Mouse (Mus musculus) layer of hippocampus, adult 9-11 months (tissue): ENCODE data around the gene Wbp1l.
"Not testable (repeated sequence)": the region's sequence is repeated elsewhere in the genome, so short reads cannot be mapped to it uniquely, and the experiment has no call there.

ENCODE experiments used
- DNase-seq: peaks from one replicate; pipeline ENCODE4 v3.0.0; 2022

The Wbp1l gene

GRCm38 (mm10) chr19:46598720-46599252 lies at the start of gene Wbp1l:
TSS of gene Wbp1l (plus strand) at chr19:46599084.
- peak; percentile 100 for DNase-seq

DNA sequence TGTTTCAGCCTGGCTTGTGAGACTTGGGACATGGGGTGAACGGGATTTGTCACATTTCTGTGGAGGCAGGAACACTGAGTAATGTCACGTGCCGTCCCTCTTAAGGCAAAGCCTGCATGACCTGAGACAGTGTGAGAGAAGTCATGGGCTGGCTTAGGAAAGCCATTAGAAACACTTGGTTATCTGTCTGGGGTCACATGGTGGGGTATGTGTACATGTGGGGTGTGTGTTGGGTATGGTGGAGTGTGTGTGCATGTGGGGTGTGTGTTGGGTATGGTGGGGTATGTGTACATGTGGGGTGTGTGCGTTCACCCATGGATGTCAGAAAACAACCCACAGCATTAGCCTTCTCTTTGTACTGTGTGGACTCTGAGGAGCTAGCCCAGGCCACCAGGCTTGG lies 48.5 kb upstream of the Wbp1l start:
- DNase-seq: no peak

- no peak for DNase-seq
These were observed 46.4 kb upstream of the Wbp1l start for GRCm38 (mm10) chr19:46552496-46552895.

- DNase-seq: peak; percentile 62
These were observed 45.3 kb upstream of the Wbp1l start for GRCm38 (mm10) chr19:46553541-46553955.

- DNase-seq: no peak
These were observed 40.9 kb upstream of the Wbp1l start for GRCm38 (mm10) chr19:46558009-46558408.

GRCm38 (mm10) chr19:46558631-46559030 lies 40.3 kb upstream of the Wbp1l start:
- DNase-seq: no peak

DNA sequence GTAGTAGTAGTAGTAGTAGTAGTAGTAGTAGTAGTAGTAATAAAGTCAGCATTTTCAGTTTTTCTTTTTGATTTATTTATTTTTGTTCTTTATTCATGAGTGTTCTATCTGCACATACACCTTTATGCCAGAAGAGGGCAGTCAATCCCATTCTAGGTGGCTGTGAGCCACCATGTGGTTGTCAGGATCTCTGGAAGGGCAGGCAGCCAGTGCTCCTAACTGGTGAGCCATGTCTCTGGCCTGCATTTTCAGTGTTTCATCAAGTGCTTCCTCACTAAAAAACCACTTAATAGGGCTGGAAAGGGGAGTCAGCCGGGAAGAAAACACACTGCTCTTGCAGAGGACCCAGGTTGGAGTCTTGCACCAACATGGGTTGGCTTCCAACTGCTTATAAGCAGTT lies 36.8 kb upstream of the Wbp1l start:
- peak; percentile 50 for DNase-seq

DNA sequence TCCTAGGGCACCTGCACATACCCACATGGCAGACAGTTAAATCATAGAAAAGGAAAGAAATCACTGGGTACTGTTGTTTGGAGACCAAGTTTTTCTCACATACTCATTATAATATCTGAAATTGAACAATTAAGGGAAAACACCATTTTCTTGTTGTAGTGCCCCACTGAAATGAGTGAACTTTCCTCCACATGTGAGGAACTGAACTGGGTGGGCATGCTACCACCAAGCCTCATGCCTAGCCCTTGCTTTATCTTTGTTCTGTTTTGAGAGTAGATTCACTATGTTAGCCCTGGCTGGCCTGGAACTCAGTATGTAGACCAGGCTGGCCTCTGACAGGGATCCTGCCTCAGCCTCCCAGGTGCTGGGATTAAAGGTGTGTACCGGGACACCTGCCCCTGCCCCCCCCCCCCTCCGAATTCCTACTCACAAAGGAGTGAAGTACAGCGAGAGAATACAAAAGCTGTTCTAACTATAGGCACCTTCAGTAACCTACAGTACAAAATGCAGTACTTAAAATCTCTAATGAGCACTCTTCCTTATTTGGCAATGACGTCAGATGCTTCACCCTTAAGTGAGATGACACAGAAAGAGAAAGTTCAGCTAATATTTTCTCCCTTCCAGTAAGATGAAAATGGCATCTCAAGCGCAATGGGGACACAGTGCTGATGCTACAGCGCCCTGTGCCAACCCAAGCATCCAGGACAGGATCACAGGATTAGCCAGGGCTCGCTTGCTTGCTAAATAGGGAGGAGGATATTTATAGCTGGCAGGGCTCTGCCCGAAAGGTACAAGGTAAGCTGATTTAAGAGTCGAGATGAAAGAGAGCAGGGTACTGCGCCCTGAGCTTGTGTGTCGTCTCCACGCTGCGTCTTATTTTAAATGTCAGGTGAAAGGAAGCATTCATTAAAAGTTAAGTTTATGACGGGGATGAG lies 36.0 kb upstream of the Wbp1l start:
- no peak for DNase-seq

GRCm38 (mm10) chr19:46563603-46564002 lies 35.3 kb upstream of the Wbp1l start:
- no peak for DNase-seq

DNA sequence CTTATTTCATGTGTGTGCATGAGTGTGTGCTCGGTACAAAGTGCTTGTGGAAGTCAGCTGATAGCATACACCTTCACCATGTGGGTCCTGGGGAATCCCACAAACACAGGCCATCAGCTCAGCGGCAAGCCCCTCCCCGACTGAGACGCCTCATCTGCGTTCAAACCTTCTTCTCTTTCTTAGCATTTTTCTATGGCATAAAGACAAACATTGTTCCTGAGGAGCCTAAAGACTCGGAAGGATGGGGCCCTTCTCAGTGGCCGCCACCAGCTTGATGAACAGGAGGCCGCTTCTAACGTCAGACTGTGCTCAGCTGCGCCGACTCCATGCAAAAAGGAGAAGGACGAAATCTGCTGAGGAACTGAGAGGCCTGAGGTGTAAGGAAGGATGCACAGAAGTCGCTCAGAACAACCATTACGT lies 34.8 kb upstream of the Wbp1l start:
- DNase-seq: no peak

GRCm38 (mm10) chr19:46571211-46571877 lies 27.5 kb upstream of the Wbp1l start:
- not testable (repeated sequence) for DNase-seq

- DNase-seq: no peak
These were observed 27.0 kb upstream of the Wbp1l start for GRCm38 (mm10) chr19:46571878-46572244.

DNA sequence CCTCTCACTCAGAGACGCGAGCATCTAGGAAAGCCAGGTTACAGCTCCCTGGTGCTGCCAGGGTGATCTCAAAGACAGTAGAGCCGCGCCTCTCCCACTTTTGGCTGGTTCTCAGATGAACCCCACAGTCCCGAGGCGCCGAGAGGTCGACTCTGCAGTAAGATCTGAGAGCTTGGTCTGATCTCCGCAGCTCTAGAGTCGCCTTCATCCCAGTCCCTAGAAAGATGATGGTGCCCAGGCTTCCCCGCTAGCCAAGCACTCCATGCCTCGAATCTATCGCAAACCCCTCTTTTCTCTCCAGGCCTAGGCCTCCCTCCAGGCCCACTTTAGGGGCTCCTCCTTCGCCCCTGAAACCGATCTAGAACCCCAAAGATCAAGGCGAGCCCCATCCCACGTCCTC lies 26.3 kb upstream of the Wbp1l start:
- DNase-seq: no peak

- DNase-seq: peak; percentile 95
These were observed 25.6 kb upstream of the Wbp1l start, which contains the start of the genes Arl3 and Sfxn2 for GRCm38 (mm10) chr19:46572951-46573937. TSS of gene Arl3 (minus strand) at chr19:46573198. TSS of gene Sfxn2 (plus strand) at chr19:46573365.

DNA sequence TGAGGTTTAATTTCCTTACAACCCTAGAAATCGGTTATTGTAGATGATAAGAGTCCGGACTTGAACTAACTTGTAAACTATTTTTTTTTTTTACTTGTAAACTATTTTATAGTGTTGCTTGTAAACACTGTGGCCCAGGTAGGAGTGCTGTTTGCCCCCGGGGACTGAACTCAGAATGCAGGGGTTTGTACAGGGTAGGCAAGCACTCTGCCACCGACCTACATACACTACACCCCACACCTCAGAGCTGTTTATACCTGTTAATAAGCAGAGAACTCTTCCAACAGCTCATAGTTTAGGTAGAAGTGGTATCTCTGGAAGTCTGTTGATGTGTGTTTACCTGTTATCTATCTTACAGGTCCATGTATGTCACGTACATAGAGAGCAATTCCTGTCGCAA lies 24.9 kb upstream of the Wbp1l start:
- DNase-seq: no peak

DNA sequence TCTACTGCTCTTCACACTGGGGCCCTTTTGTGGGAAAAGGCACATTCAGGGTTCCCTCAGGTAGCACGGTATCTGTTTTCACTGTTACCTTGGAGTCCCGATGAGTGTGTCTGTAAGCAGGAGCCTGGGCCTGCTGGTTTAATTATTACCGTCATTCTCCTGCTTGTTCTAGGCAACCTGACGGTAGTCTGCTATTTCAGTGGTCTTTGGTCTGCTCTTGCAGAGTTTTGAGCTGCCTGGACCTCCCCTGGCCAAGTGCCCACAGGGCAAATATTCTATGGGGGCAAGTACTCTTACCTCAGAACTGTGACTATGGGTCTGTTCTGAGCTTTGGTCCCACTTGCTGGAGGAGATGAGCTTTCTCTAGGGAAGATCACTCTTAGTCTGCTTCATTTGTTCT lies 23.7 kb upstream of the Wbp1l start:
- DNase-seq: no peak

DNA sequence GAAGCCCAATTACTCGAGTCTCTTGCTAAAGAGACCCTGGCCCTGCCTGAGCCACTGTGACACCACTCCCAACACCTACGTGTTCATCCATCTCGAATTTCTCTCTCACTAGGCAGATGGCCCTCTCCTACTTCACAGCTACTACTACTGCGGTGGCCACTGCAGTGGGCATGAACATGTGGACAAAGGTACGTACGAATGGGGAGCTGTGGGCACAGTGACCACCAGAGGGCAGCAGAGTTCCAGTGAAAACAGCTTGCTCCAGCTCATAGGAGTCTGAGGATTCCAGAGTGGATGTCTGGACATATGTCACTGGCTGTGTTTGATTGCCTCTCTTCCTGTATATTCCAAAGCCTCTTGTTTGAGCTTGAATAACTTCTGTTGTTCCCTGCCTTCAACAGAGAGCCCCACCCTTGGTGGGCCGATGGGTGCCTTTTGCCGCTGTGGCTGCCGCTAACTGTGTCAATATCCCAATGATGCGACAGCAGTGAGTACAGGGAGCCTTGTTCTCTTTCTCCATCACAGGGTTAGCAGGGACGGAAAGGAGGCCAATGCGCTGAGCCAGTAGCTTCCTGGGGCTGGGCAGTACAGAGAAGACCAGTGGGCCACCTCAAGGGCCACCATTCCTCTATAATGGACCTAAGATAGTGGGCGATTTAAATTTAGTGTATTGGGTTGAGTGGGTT lies 10.9 kb upstream of the Wbp1l start:
- DNase-seq: peak; percentile 79

- no peak for DNase-seq
These were observed 7.3 kb upstream of the Wbp1l start for GRCm38 (mm10) chr19:46591575-46591974.

DNA sequence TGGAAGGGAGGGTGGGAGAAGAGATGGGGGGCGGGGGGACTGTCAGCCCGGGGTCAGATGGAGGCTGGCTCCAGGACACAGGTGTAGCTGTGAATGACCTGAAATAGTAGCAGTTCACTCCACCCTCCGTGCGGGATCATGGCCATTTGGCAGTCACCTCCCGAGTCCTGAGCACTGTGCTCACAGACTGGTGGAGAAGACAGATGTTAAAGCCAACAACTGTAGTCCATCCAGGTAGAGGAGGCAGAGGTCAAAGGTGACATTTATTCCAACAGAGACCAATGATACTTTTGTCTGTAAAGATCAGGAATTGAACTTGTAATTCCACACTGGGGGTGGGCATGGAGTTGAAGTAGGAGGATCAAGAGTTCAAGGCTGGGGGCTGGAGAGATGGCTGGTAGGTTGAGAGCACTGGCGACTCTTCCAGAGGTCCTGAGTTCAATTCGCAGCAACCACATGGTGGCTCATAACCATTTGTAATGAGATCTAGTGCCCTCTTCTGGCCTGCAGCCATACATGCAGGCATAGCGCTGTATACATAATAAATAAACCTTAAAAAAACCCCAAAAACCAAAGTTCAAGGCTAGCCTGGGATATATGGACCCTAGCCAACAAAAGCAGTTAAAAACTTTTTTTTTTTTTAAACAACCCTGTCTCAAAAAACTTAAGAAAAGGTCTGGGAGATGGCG lies 6.0 kb upstream of the Wbp1l start:
- DNase-seq: no peak

GRCm38 (mm10) chr19:46598187-46598586 lies 697 bp upstream of the Wbp1l start:
- no peak for DNase-seq
